Mouse (Mus musculus) brain, embryonic 14.5 days (tissue): ENCODE measurements at regions not wholly inside any gene's neighbourhood (a gene's known extent, or its start where the extent isn't known, plus 50 kb on each side); places are given as distances from the start of the nearest gene placed in this dataset.

Source experiments
- CTCF ChIP-seq: fragments of 200-500 bp; IDR thresholded peaks from 2 replicates; pipeline ENCODE4 v1.5.1; 2012; ENCODE audit warnings: inconsistent platforms, mild to moderate bottlenecking, moderate library complexity, borderline replicate concordance; ENCODE audit not compliant: insufficient read depth, insufficient read length; ENCODE audit errors: extremely low read depth
- POLR2A ChIP-seq: fragments of 200-500 bp; IDR thresholded peaks from 2 replicates; pipeline ENCODE4 v1.6.1; 2012; ENCODE audit warnings: mild to moderate bottlenecking, inconsistent platforms, borderline replicate concordance; ENCODE audit not compliant: poor library complexity, insufficient read depth, insufficient read length, severe bottlenecking; ENCODE audit errors: extremely low read depth

- no peak for TF ChIP-seq POLR2A
- TF ChIP-seq CTCF, result no peak
These were observed 56.5 kb downstream of the Phlda1 start for GRCm38 (mm10) chr10:111562628-111563027.
